Comparison of ENCODE assay signal across 19 mouse cellular contexts in the genomic region with DNA sequence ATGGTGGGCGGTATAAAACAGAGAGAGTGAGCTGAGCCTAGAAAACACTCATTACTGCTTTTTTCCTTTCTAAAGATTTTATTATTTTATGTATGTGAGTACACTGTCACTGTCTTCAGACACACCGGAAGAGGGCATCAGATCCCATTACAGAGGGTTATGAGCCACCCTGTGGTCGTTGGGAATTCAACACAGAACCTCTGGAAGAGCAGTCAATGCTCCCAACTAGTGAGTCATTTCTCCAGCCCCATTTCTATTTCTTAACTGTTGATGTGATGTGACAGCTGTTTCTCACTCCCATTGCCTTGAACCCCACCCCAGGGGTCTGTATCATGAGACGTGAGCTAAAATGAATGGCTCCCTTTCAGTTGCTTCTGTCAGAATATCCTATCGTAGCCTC.
"Had no signal": no experiment of that assay in that cellular context is flagged by ENCODE, and none has a peak within 500 bp of the region (broad histone marks: within the 10 kb centered on the region; RNA-seq: fewer than 3 reads in every experiment).

No protein-coding gene starts in this region.

- H3K36me3 ChIP-seq: lung, embryonic 15.5 days; midbrain, embryonic 13.5 days; midbrain, embryonic 15.5 days; neural tube, embryonic 12.5 days; stomach, embryonic 15.5 days had no signal

- H3K4me1 ChIP-seq: lung, embryonic 15.5 days; midbrain, embryonic 13.5 days; midbrain, embryonic 15.5 days; neural tube, embryonic 12.5 days had no signal

- DNase-seq: liver, postnatal 0 days; lung, adult 2 months; lung, postnatal 14 days; lung, postnatal 36 days; retina, postnatal 1 day; right cerebral cortex, adult 18-20 months; right cerebral cortex, postnatal 25 days; thymus, adult 18-20 months; thymus, postnatal 14 days; thymus, postnatal 36 days had no signal

- H3K9ac ChIP-seq: liver, postnatal 0 days; lung, embryonic 15.5 days; midbrain, embryonic 13.5 days; midbrain, embryonic 15.5 days; neural tube, embryonic 12.5 days; stomach, embryonic 15.5 days had no signal

- ATAC-seq: liver, postnatal 0 days; lung, postnatal 0 days; midbrain, embryonic 13.5 days; midbrain, embryonic 15.5 days had no signal

- H3K9me3 ChIP-seq: lung, embryonic 15.5 days; megakaryocyte, embryonic 14.5 days; midbrain, embryonic 13.5 days; midbrain, embryonic 15.5 days; neural tube, embryonic 12.5 days; stomach, embryonic 15.5 days had no signal

- H3K27me3 ChIP-seq: lung, embryonic 15.5 days; midbrain, embryonic 13.5 days; midbrain, embryonic 15.5 days; neural tube, embryonic 12.5 days; stomach, embryonic 15.5 days had no signal

- H3K4me3 ChIP-seq: lung, embryonic 15.5 days; megakaryocyte, embryonic 14.5 days; midbrain, embryonic 13.5 days; midbrain, embryonic 15.5 days; neural tube, embryonic 12.5 days; stomach, embryonic 15.5 days had no signal

- H3K4me2 ChIP-seq: lung, embryonic 15.5 days; midbrain, embryonic 11.5 days; midbrain, embryonic 13.5 days; midbrain, embryonic 15.5 days; neural tube, embryonic 12.5 days; stomach, embryonic 15.5 days had no signal

- H3K27ac ChIP-seq: lung, embryonic 15.5 days; macrophage; midbrain, embryonic 13.5 days; midbrain, embryonic 15.5 days; neural tube, embryonic 12.5 days; stomach, embryonic 15.5 days had no signal
